Comparison of ENCODE assay signal across 26 mouse cellular contexts in the genomic region with DNA sequence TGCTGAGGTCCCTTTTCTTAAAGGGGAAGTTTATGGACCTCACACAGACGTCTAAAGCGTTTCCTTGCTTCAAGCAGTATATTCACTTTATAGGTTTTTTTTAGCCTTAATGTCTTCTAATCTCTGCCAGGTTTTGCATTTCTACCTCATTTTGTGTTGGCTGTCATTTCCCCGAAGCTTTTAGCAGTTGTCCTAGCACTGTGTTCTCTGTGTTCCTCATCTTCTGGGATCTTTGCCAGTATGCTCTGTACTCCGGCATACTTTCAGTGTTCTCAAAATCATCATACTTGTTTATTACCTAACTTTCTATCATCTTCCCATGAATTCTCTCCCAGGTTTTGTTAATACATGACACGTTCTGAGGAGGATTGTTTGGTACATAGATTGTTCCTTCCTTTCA.
DNase-seq lines count a peak whose midpoint lies in the region; ATAC-seq and TF ChIP-seq lines count a peak whose summit lies in the region.
"Had no signal": no experiment of that assay in that cellular context is flagged by ENCODE, and none has a peak within 500 bp of the region (broad histone marks: within the 10 kb centered on the region; RNA-seq: fewer than 3 reads in every experiment).

No protein-coding gene starts in this region.

- TF ChIP-seq CTCF in left cerebral cortex, adult 2 months (IDR thresholded peaks at IDR 0.05) = no peak

- H3K4me3 ChIP-seq in left cerebral cortex, adult 2 months = no peak overlapping the region
- H3K4me3 ChIP-seq: embryonic facial prominence, embryonic 13.5 days; erythroblast, embryonic 14.5 days; forebrain, embryonic 15.5 days; hindbrain, embryonic 15.5 days; midbrain, embryonic 10.5 days; myocyte; neural tube, embryonic 13.5 days; stomach, embryonic 15.5 days had no signal

- DNase-seq in frontal cortex, postnatal 25 days (ENCODE audit: low spot score in 2 of 2) = no peak
- peak; percentile 9 to 24 for DNase-seq in left cerebral cortex, adult 18-20 months (ENCODE audit: low spot score in 2 of 2)
- DNase-seq in left cerebral cortex, adult 2 months (ENCODE audit: extremely low spot score in 1 of 2, low spot score in 2 of 2) = no peak
- DNase-seq in Muller cell, postnatal 12 days (ENCODE audit: inconsistent ontology term) = peak; percentile 4
- peak; percentile 16 for DNase-seq in layer of hippocampus, adult 9-10 months (ENCODE audit: low spot score)
- DNase-seq in spleen, postnatal 4 days (ENCODE audit: low spot score in 2 of 2) = no peak
- DNase-seq in adrenal gland, postnatal 25 days = no peak
- DNase-seq: cerebellum, adult 2 months; cerebellum, postnatal 36 days; embryo, embryonic 11 days; gastrocnemius, postnatal 14 days; heart, adult 11 months; kidney, adult 9 months; kidney, postnatal 14 days had no signal

- ATAC-seq in frontal cortex, adult (ENCODE audit: low TSS enrichment) = peak; percentile 98
- ATAC-seq: CD4-positive, CD25-positive, alpha-beta regulatory T cell, adult 4 months; forebrain, embryonic 15.5 days; lung, postnatal 0 days; midbrain, embryonic 16.5 days had no signal

- no peak overlapping the region for H3K27ac ChIP-seq in left cerebral cortex, adult 2 months
- H3K27ac ChIP-seq: embryonic facial prominence, embryonic 13.5 days; forebrain, embryonic 15.5 days; hindbrain, embryonic 15.5 days; midbrain, embryonic 10.5 days; neural tube, embryonic 13.5 days; stomach, embryonic 15.5 days had no signal

- intact Hi-C loops in left cerebral cortex, adult 2 months (cut with DNase I) = no loop called here

Comparison
In these comparisons a context has a peak if more than half of its experiments do, and no peak if none do; other contexts are left out.
1. DNase-seq: peak in left cerebral cortex, adult 18-20 months (2 of 2), Muller cell, postnatal 12 days (single experiment) and layer of hippocampus, adult 9-10 months (single experiment); none in frontal cortex, postnatal 25 days (0 of 2), left cerebral cortex, adult 2 months (0 of 2), spleen, postnatal 4 days (0 of 2) and adrenal gland, postnatal 25 days (single experiment).